Mouse (Mus musculus): ENCODE data around the gene Diexf. TPM values are rescaled to one million over a fixed set of nuclear protein-coding genes. Genes with fewer than 3 reads are reported as not detected.

Gene Diexf
- total and polyA plus RNA-seq, 3 experiments, result 7.3 to 10.2 (median 7.8) TPM

GRCm38 (mm10) chr1:193169228-193169627, 39.2 kb upstream of the Diexf start:
- TF ChIP-seq CTCF (IDR thresholded peaks at IDR 0.05) (no peak), POLR2A (IDR thresholded peaks at IDR 0.05; ENCODE audit: insufficient read depth, low read depth, low read length) (no peak), EP300 (IDR thresholded peaks at IDR 0.05; ENCODE audit: insufficient read depth, low read depth, low read length) (no peak)
- peaks cover 5% of the 10 kb centered on the region for H3K4me1 ChIP-seq (ENCODE audit: control insufficient read depth, insufficient read depth, low read length)
- no peak overlapping the region for H3K4me3 ChIP-seq
- no peaks in the 10 kb centered on the region for H3K79me2 ChIP-seq (replicated peaks; ENCODE audit: control insufficient read depth, insufficient read depth, low read length)
- no peak overlapping the region for H3K9ac ChIP-seq (ENCODE audit: low read depth, low read length)
- no peak overlapping the region for H3K27ac ChIP-seq
- no peak for DNase-seq
- no peaks in the 10 kb centered on the region for H3K36me3 ChIP-seq (ENCODE audit: control insufficient read depth, insufficient read depth, low read length)
- whole genome bisulfite sequencing, result 82% methylated on average over 7 of the region's 7 CpGs
- no peaks in the 10 kb centered on the region for H3K27me3 ChIP-seq (ENCODE audit: control insufficient read depth, insufficient read depth, low read length)
- intact Hi-C loops (cut with DNase I), result no loop called here

DNA sequence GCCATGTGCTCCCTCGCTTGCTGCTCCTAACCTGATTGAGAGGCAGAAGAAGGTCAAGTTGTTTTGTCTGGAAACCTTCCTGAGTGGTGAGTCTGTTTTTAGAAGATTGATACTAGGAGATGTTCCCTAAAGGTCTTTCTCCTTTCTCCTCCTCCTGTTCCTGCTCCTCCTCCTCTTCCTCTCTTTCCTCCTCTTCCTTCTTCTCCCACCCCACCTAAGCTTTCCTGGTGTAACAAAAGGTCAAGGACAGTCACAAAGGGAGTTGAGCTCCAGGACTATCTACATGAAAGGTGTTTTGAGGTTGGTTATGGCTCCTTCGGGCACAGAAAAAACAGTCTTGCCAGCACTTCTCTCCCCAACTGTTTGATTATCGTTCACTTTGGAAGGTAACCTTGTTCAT, 37.7 kb upstream of the Diexf start, which contains the start of gene A130010J15Rik:
Gene A130010J15Rik (plus strand): TSS at position 301 of the 400 bp plus-strand sequence.
- H3K9ac ChIP-seq (ENCODE audit: low read depth, low read length), result no peak within 1 kb of the TSS
- WGBS, result 85% methylated on average over 3 of the region's 3 CpGs
- intact Hi-C loops (cut with DNase I), result no loop called here

GRCm38 (mm10) chr1:193160317-193161032, 30.4 kb upstream of the Diexf start:
- Histone ChIP-seq H3K27ac (no peak overlapping the region), H3K4me1 (ENCODE audit: control insufficient read depth, insufficient read depth, low read length) (no peaks in the 10 kb centered on the region), H3K9ac (ENCODE audit: low read depth, low read length) (no peak overlapping the region), H3K36me3 (ENCODE audit: control insufficient read depth, insufficient read depth, low read length) (no peaks in the 10 kb centered on the region), H3K79me2 (replicated peaks; ENCODE audit: control insufficient read depth, insufficient read depth, low read length) (no peaks in the 10 kb centered on the region), H3K4me3 (no peak overlapping the region), H3K27me3 (ENCODE audit: control insufficient read depth, insufficient read depth, low read length) (no peaks in the 10 kb centered on the region)
- intact Hi-C loops (cut with DNase I), result no loop called here
- TF ChIP-seq POLR2A (IDR thresholded peaks at IDR 0.05; ENCODE audit: insufficient read depth, low read depth, low read length) (no peak), EP300 (IDR thresholded peaks at IDR 0.05; ENCODE audit: insufficient read depth, low read depth, low read length) (no peak)
- DNase-seq, result peak; percentile 52 to 67
- WGBS, result 15% methylated on average over 18 of the region's 18 CpGs

More for the DNA sequence above, 37.7 kb upstream of the Diexf start, which contains the start of gene A130010J15Rik:
- Histone ChIP-seq H3K79me2 (replicated peaks; ENCODE audit: control insufficient read depth, insufficient read depth, low read length) (no peaks in the 10 kb centered on the region), H3K4me1 (ENCODE audit: control insufficient read depth, insufficient read depth, low read length) (peaks cover 2% of the 10 kb centered on the region; the same call in 1 of the 2 replicates), H3K4me3 (no peak within 1 kb of the TSS), H3K27me3 (ENCODE audit: control insufficient read depth, insufficient read depth, low read length) (no peaks in the 10 kb centered on the region), H3K36me3 (ENCODE audit: control insufficient read depth, insufficient read depth, low read length) (no peaks in the 10 kb centered on the region), H3K27ac (no peak within 1 kb of the TSS)
- no peak for DNase-seq
- no peak for TF ChIP-seq POLR2A (IDR thresholded peaks at IDR 0.05; ENCODE audit: insufficient read depth, low read depth, low read length)
- TF ChIP-seq EP300 (IDR thresholded peaks at IDR 0.05; ENCODE audit: insufficient read depth, low read depth, low read length), result no peak
- TF ChIP-seq CTCF (IDR thresholded peaks at IDR 0.05), result no peak

GRCm38 (mm10) chr1:193159613-193160012, 29.5 kb upstream of the Diexf start:
- DNase-seq, result no peak

DNA sequence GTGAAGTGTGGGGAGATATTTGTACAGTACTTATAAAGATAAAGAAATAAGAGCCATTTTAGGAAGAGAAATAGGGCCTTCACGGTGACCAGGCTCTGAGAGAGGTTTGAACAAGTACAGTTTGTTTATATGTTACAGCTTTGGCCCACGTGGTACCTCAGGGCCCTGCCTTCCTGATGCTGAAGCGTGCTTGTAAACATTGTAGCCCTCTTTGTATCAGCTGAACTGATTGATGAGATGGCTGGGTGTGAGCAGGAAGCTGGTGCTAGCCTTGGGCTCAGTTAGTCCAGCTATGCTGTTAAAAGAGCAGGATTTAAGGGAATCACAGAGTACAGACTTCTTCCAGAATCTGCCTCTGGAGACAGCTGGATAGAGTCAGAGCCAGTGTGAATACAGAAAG, 29.1 kb upstream of the Diexf start:
- H3K9ac ChIP-seq (ENCODE audit: low read depth, low read length), result no peak overlapping the region
- 57% methylated on average over 3 of the region's 3 CpGs for WGBS
- H3K36me3 ChIP-seq (ENCODE audit: control insufficient read depth, insufficient read depth, low read length), result no peaks in the 10 kb centered on the region
- no peak overlapping the region for H3K27ac ChIP-seq
- no peaks in the 10 kb centered on the region for H3K79me2 ChIP-seq (replicated peaks; ENCODE audit: control insufficient read depth, insufficient read depth, low read length)
- no peaks in the 10 kb centered on the region for H3K4me1 ChIP-seq (ENCODE audit: control insufficient read depth, insufficient read depth, low read length)
- TF ChIP-seq CTCF (IDR thresholded peaks at IDR 0.05), result no peak
- no peak for TF ChIP-seq EP300 (IDR thresholded peaks at IDR 0.05; ENCODE audit: insufficient read depth, low read depth, low read length)
- TF ChIP-seq POLR2A (IDR thresholded peaks at IDR 0.05; ENCODE audit: insufficient read depth, low read depth, low read length), result no peak
- no peak overlapping the region for H3K4me3 ChIP-seq
- intact Hi-C loops (cut with DNase I), result no loop called here
- no peak for DNase-seq
- no peaks in the 10 kb centered on the region for H3K27me3 ChIP-seq (ENCODE audit: control insufficient read depth, insufficient read depth, low read length)

More at GRCm38 (mm10) chr1:193159613-193160012, 29.5 kb upstream of the Diexf start:
- H3K27ac ChIP-seq, result no peak overlapping the region
- H3K9ac ChIP-seq (ENCODE audit: low read depth, low read length), result no peak overlapping the region
- 78% methylated on average over 1 of the region's 1 CpGs for WGBS
- TF ChIP-seq POLR2A (IDR thresholded peaks at IDR 0.05; ENCODE audit: insufficient read depth, low read depth, low read length) (no peak), CTCF (IDR thresholded peaks at IDR 0.05) (no peak), EP300 (IDR thresholded peaks at IDR 0.05; ENCODE audit: insufficient read depth, low read depth, low read length) (no peak)
- no peaks in the 10 kb centered on the region for H3K27me3 ChIP-seq (ENCODE audit: control insufficient read depth, insufficient read depth, low read length)
- intact Hi-C loops (cut with DNase I), result no loop called here
- no peaks in the 10 kb centered on the region for H3K4me1 ChIP-seq (ENCODE audit: control insufficient read depth, insufficient read depth, low read length)
- no peak overlapping the region for H3K4me3 ChIP-seq
- H3K36me3 ChIP-seq (ENCODE audit: control insufficient read depth, insufficient read depth, low read length), result no peaks in the 10 kb centered on the region
- H3K79me2 ChIP-seq (replicated peaks; ENCODE audit: control insufficient read depth, insufficient read depth, low read length), result no peaks in the 10 kb centered on the region

DNA sequence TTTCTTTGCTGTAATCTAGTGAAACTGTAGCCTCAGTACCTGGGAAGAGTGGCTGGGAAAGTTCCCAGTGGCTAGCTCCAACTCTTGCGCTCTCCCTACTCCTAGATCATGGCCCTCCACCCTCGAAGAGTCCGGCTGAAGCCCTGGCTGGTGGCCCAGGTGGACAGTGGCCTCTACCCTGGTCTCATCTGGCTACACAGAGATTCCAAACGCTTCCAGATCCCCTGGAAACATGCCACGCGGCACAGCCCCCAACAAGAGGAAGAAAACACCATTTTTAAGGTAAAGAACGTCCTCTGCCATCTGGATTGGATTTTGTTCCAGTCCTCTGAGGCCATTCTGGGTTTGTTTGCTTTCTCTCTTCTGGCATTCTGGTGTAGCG, 27.0 kb upstream of the Diexf start:
- Histone ChIP-seq H3K27ac (no peak overlapping the region), H3K79me2 (replicated peaks; ENCODE audit: control insufficient read depth, insufficient read depth, low read length) (no peaks in the 10 kb centered on the region), H3K4me3 (no peak overlapping the region), H3K9ac (ENCODE audit: low read depth, low read length) (no peak overlapping the region), H3K36me3 (ENCODE audit: control insufficient read depth, insufficient read depth, low read length) (no peaks in the 10 kb centered on the region), H3K4me1 (ENCODE audit: control insufficient read depth, insufficient read depth, low read length) (no peaks in the 10 kb centered on the region), H3K27me3 (ENCODE audit: control insufficient read depth, insufficient read depth, low read length) (peaks cover 4% of the 10 kb centered on the region; the same call in 1 of the 2 replicates)
- no peak for DNase-seq
- WGBS, result 70% methylated on average over 8 of the region's 8 CpGs
- TF ChIP-seq POLR2A (IDR thresholded peaks at IDR 0.05; ENCODE audit: insufficient read depth, low read depth, low read length), result no peak
- no peak for TF ChIP-seq CTCF (IDR thresholded peaks at IDR 0.05)
- no peak for TF ChIP-seq EP300 (IDR thresholded peaks at IDR 0.05; ENCODE audit: insufficient read depth, low read depth, low read length)
- intact Hi-C loops (cut with DNase I), result no loop called here

Measured in heart, adult 2 months (tissue).